ENCODE assay signal across 8 mouse cellular contexts in the genomic region with DNA sequence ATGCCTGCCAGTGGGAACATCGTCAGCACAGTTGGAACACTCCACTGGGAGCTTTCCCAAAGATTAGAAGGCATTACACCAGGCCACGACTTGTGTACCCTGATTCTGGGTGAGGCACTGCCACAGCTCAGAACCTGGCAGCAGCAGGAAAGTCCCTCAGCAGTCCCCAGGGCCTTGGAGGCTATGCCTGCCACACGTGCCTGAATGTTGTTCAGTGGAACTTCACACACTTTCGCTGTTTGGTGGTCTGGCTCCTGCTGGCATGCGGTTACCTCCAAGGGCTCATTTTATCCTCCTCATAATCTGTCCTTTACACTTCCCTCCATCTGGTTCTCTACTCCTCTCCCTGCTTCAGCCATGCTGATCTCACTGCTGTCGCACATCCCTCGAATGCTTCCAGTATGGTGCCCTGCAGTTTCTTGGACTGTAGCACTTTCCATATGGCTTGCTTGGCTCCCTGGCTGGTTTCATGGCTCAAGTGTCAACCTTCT. TPM values are rescaled to one million over a fixed set of nuclear protein-coding genes. Genes with fewer than 3 reads are reported as not detected.
A peak's percentile ranks its signal among the peaks of the same experiment; 100 is the strongest.
DNase-seq lines count a peak whose midpoint lies in the region; ATAC-seq lines count a peak whose summit lies in the region.

No protein-coding gene starts in this region.

- H3K27me3 ChIP-seq in kidney, embryonic 14.5 days (ENCODE audit: control insufficient read depth, insufficient read depth, low read length), result no peaks in the 10 kb centered on the region
- H3K27me3 ChIP-seq in heart, embryonic 15.5 days, result no peaks in the 10 kb centered on the region
- no peaks in the 10 kb centered on the region for H3K27me3 ChIP-seq in midbrain, embryonic 10.5 days (ENCODE audit: low read depth, poor library complexity, severe bottlenecking)

- DNase-seq in kidney, adult 9 months, result no peak
- peak; percentile 70 for DNase-seq in cerebellum, adult 8-10 months
- no peak for DNase-seq in midbrain, embryonic 10.5 days (ENCODE audit: low spot score)
- DNase-seq in testis, postnatal 10 days (ENCODE audit: low spot score), result no peak
- DNase-seq in spleen, postnatal 10 days (ENCODE audit: low spot score in 2 of 2), result no peak

- H3K36me3 ChIP-seq in kidney, embryonic 14.5 days (ENCODE audit: control insufficient read depth, insufficient read depth, low read length), result peaks cover 34% of the 10 kb centered on the region
- H3K36me3 ChIP-seq in heart, embryonic 15.5 days, result peaks cover 15% of the 10 kb centered on the region; the same call in 1 of the 2 replicates
- H3K36me3 ChIP-seq in midbrain, embryonic 10.5 days, result peaks cover 67% of the 10 kb centered on the region

- H3K9ac ChIP-seq in kidney, embryonic 14.5 days (ENCODE audit: low read depth, low read length), result no peak overlapping the region
- H3K9ac ChIP-seq in heart, embryonic 15.5 days, result 0 out of 2 replicates have a peak overlapping the region, but pooled peaks have one; percentile 2

- H3K9me3 ChIP-seq in kidney, embryonic 14.5 days (ENCODE audit: control insufficient read depth, low read length), result no peaks in the 10 kb centered on the region
- H3K9me3 ChIP-seq in heart, embryonic 15.5 days (replicated peaks), result no peaks in the 10 kb centered on the region
- no peaks in the 10 kb centered on the region for H3K9me3 ChIP-seq in midbrain, embryonic 10.5 days (replicated peaks)

- ATAC-seq in kidney, embryonic 14.5 days (ENCODE audit: low FRiP score, low TSS enrichment), result no peak
- ATAC-seq in heart, embryonic 15.5 days (replicated peaks; ENCODE audit: insufficient number of reproducible peaks, insufficient read depth, low FRiP score, low read depth), result no peak
- ATAC-seq in granulocyte monocyte progenitor cell, adult 5-6 weeks (replicated peaks; ENCODE audit: poor library complexity, severe bottlenecking), result no peak

- no peak overlapping the region for H3K4me3 ChIP-seq in kidney, embryonic 14.5 days (ENCODE audit: low read length)
- no peak overlapping the region for H3K4me3 ChIP-seq in heart, embryonic 15.5 days
- H3K4me3 ChIP-seq in midbrain, embryonic 10.5 days, result peak overlapping the region; percentile 77; the same call in 1 of the 2 replicates

- H3K27ac ChIP-seq in kidney, embryonic 14.5 days (ENCODE audit: low read depth, low read length), result peak overlapping the region; percentile 55
- peak overlapping the region; percentile 34; the same call in 1 of the 2 replicates for H3K27ac ChIP-seq in heart, embryonic 15.5 days
- peak overlapping the region; percentile 94 for H3K27ac ChIP-seq in midbrain, embryonic 10.5 days (replicated peaks)

- peak overlapping the region; percentile 93; the same call in 1 of the 2 replicates for H3K4me2 ChIP-seq in kidney, embryonic 14.5 days (replicated peaks; ENCODE audit: low read depth, low read length)
- H3K4me2 ChIP-seq in heart, embryonic 15.5 days, result no peak overlapping the region

- H3K4me1 ChIP-seq in kidney, embryonic 14.5 days (ENCODE audit: control insufficient read depth, insufficient read depth, low read length), result peaks cover 19% of the 10 kb centered on the region
- peaks cover 40% of the 10 kb centered on the region for H3K4me1 ChIP-seq in heart, embryonic 15.5 days (replicated peaks)
- H3K4me1 ChIP-seq in midbrain, embryonic 10.5 days, result peaks cover 70% of the 10 kb centered on the region

- 79% methylated on average over 7 of the region's 7 CpGs for WGBS in kidney, embryonic 14.5 days
- 65% methylated on average over 7 of the region's 7 CpGs for WGBS in heart, embryonic 15.5 days
- WGBS in midbrain, embryonic 10.5 days, result 76% methylated on average over 7 of the region's 7 CpGs

RNA-seq across cellular contexts. Expression of a gene that starts 4.0 kb away (rescaled TPM):
- polyA plus RNA-seq in kidney, embryonic 14.5 days (2014; fragmentation: Nextera tagmentation; extraction: Ambion mirVana), result 1.8 and 2.3 TPM in 2 replicates
- 70.3 and 84.7 TPM in 2 replicates for polyA plus RNA-seq in heart, embryonic 15.5 days (2015; fragmentation: Nextera tagmentation; extraction: Ambion mirVana)
- 1.5 TPM in 2 replicates for polyA plus RNA-seq in midbrain, embryonic 10.5 days (2016; fragmentation: Nextera tagmentation; extraction: Ambion mirVana)
- total RNA-seq in granulocyte monocyte progenitor cell, adult 5-6 weeks (2014; fragmentation: Nextera tagmentation), result 0.60 TPM in 1 of 2 replicates, not detected in the other
- total RNA-seq in granulocyte monocyte progenitor cell, adult 5-6 weeks (2017), result 0.62 and 1.0 TPM in 2 replicates

Comparison
In these comparisons a context has a peak if more than half of its experiments do, and no peak if none do; other contexts are left out.
1. H3K27ac ChIP-seq: peak in every context shown above with its lines; median percentile 94 in midbrain, embryonic 10.5 days; 55 in kidney, embryonic 14.5 days; 34 in heart, embryonic 15.5 days.
2. RNA of a gene that starts 4.0 kb away (polyA plus RNA-seq): 70.3 to 84.7 TPM in heart, embryonic 15.5 days; 1.8 to 2.3 TPM in kidney, embryonic 14.5 days and 1.5 TPM in midbrain, embryonic 10.5 days; every median in the first group is over 10 times any median in the second.